In genomic region chr13:48317457-48317856, GRCm38 (mm10) we compare ENCODE assay signal across 16 mouse cellular contexts. TPM values are rescaled to one million over a fixed set of nuclear protein-coding genes. Genes with fewer than 3 reads are reported as not detected.
DNase-seq lines count a peak whose midpoint lies in the region; ATAC-seq and TF ChIP-seq lines count a peak whose summit lies in the region.
"Had no signal": no experiment of that assay in that cellular context is flagged by ENCODE, and none has a peak within 500 bp of the region (broad histone marks: within the 10 kb centered on the region; RNA-seq: fewer than 3 reads in every experiment).

No protein-coding gene starts in this region.

- H3K27me3 ChIP-seq in kidney, embryonic 14.5 days (ENCODE audit: control insufficient read depth, insufficient read depth, low read length): no peaks in the 10 kb centered on the region
- H3K27me3 ChIP-seq in kidney, postnatal 0 days (ENCODE audit: insufficient read depth, low read length): no peaks in the 10 kb centered on the region
- H3K27me3 ChIP-seq in forebrain, embryonic 11.5 days (ENCODE audit: control insufficient read depth, insufficient read depth, low read length): peaks cover 11% of the 10 kb centered on the region; the same call in 1 of the 2 replicates
- H3K27me3 ChIP-seq: embryonic facial prominence, embryonic 12.5 days; liver, embryonic 15.5 days had no signal

- no peaks in the 10 kb centered on the region for H3K36me3 ChIP-seq in kidney, embryonic 14.5 days (ENCODE audit: control insufficient read depth, insufficient read depth, low read length)
- no peaks in the 10 kb centered on the region for H3K36me3 ChIP-seq in kidney, postnatal 0 days (ENCODE audit: insufficient read depth, low read length)
- no peaks in the 10 kb centered on the region for H3K36me3 ChIP-seq in forebrain, embryonic 11.5 days (ENCODE audit: control insufficient read depth, insufficient read depth, low read length)
- H3K36me3 ChIP-seq: embryonic facial prominence, embryonic 12.5 days; forebrain, embryonic 12.5 days; G1E; liver, embryonic 15.5 days had no signal

- 0 out of 2 replicates have a peak, but pooled peaks cover 2% of the 10 kb centered on the region for H3K4me1 ChIP-seq in kidney, embryonic 14.5 days (ENCODE audit: control insufficient read depth, insufficient read depth, low read length)
- no peaks in the 10 kb centered on the region; the same call in 1 of the 2 replicates for H3K4me1 ChIP-seq in kidney, postnatal 0 days (replicated peaks; ENCODE audit: insufficient read depth, low read length)
- H3K4me1 ChIP-seq in forebrain, embryonic 11.5 days (replicated peaks; ENCODE audit: control insufficient read depth, insufficient read depth, low read length): peaks cover 10% of the 10 kb centered on the region
- H3K4me1 ChIP-seq: liver, embryonic 15.5 days had no signal

- 43% methylated on average over 7 of the region's 7 CpGs for WGBS in kidney, embryonic 14.5 days
- WGBS in kidney, postnatal 0 days: 44% methylated on average over 7 of the region's 7 CpGs
- 29% methylated on average over 7 of the region's 7 CpGs for WGBS in forebrain, embryonic 11.5 days

- H3K9ac ChIP-seq in kidney, embryonic 14.5 days (ENCODE audit: low read depth, low read length): no peak overlapping the region
- H3K9ac ChIP-seq in kidney, postnatal 0 days (ENCODE audit: low read depth, low read length): no peak overlapping the region
- H3K9ac ChIP-seq in forebrain, embryonic 11.5 days (ENCODE audit: low read length): no peak overlapping the region
- H3K9ac ChIP-seq: embryonic facial prominence, embryonic 12.5 days; forebrain, embryonic 12.5 days; liver, embryonic 15.5 days had no signal

- H3K9me3 ChIP-seq in kidney, embryonic 14.5 days (ENCODE audit: control insufficient read depth, low read length): no peaks in the 10 kb centered on the region
- no peaks in the 10 kb centered on the region for H3K9me3 ChIP-seq in kidney, postnatal 0 days (replicated peaks; ENCODE audit: low read length)
- no peaks in the 10 kb centered on the region for H3K9me3 ChIP-seq in forebrain, embryonic 11.5 days (ENCODE audit: control insufficient read depth, low read length)
- H3K9me3 ChIP-seq: embryonic facial prominence, embryonic 12.5 days; forebrain, embryonic 12.5 days; liver, embryonic 15.5 days had no signal

- H3K27ac ChIP-seq in kidney, embryonic 14.5 days (ENCODE audit: low read depth, low read length): no peak overlapping the region
- H3K27ac ChIP-seq in kidney, postnatal 0 days: no peak overlapping the region
- no peak overlapping the region for H3K27ac ChIP-seq in forebrain, embryonic 11.5 days (ENCODE audit: low read depth, low read length)
- H3K27ac ChIP-seq: embryonic facial prominence, embryonic 12.5 days; forebrain, embryonic 12.5 days; liver, embryonic 15.5 days; macrophage had no signal

- no peak for TF ChIP-seq CTCF in kidney, postnatal 0 days (IDR thresholded peaks at IDR 0.05; ENCODE audit: low read depth)

- no peak overlapping the region for H3K4me3 ChIP-seq in kidney, embryonic 14.5 days (ENCODE audit: low read length)
- H3K4me3 ChIP-seq in kidney, postnatal 0 days (replicated peaks; ENCODE audit: low read depth, low read length): no peak overlapping the region
- H3K4me3 ChIP-seq in forebrain, embryonic 11.5 days (ENCODE audit: low read depth, low read length): no peak overlapping the region
- H3K4me3 ChIP-seq: embryonic facial prominence, embryonic 12.5 days; forebrain, embryonic 12.5 days; liver, embryonic 15.5 days had no signal

- no peak for ATAC-seq in kidney, embryonic 14.5 days (ENCODE audit: low FRiP score, low TSS enrichment)
- no peak for ATAC-seq in kidney, postnatal 0 days (replicated peaks; ENCODE audit: low FRiP score, low read depth)
- ATAC-seq in forebrain, embryonic 11.5 days (replicated peaks; ENCODE audit: low FRiP score): no peak

- peak; percentile 14 for DNase-seq in adrenal gland, postnatal 14 days
- DNase-seq in adrenal gland, postnatal 4 days (ENCODE audit: low spot score in 2 of 2): no peak
- peak; percentile 33 for DNase-seq in kidney, adult 9 months
- peak; percentile 34 for DNase-seq in kidney, postnatal 0 days (ENCODE audit: low spot score)
- peak; percentile 11 for DNase-seq in retina, embryonic 14.5 days (ENCODE audit: low spot score)
- DNase-seq in thymus, postnatal 0 days (ENCODE audit: low spot score): no peak
- DNase-seq in forebrain, embryonic 11.5 days (ENCODE audit: low spot score): no peak
- DNase-seq: cerebellum, adult 11-12 months; gastrocnemius, postnatal 10 days; thymus, adult 2 months had no signal

- no peak overlapping the region for H3K4me2 ChIP-seq in kidney, embryonic 14.5 days (replicated peaks; ENCODE audit: low read depth, low read length)
- H3K4me2 ChIP-seq in kidney, postnatal 0 days (ENCODE audit: low read length): no peak overlapping the region
- no peak overlapping the region for H3K4me2 ChIP-seq in forebrain, embryonic 11.5 days (ENCODE audit: low read depth, low read length, severe bottlenecking)
- H3K4me2 ChIP-seq: embryonic facial prominence, embryonic 12.5 days; liver, embryonic 15.5 days had no signal

RNA-seq across cellular contexts. Expression of gene Id4, which starts 56.4 kb away (rescaled TPM):
- total RNA-seq in adrenal gland, postnatal 14 days (2021): 3.4 and 4.4 TPM in 2 replicates
- 1 to 10 TPM; 5.1 to 7.7 TPM for total RNA-seq in adrenal gland, postnatal 4 days (2021)
- 18.3 and 23.1 TPM in 2 replicates for polyA plus RNA-seq in kidney, embryonic 14.5 days (2014; fragmentation: Nextera tagmentation; extraction: Ambion mirVana)
- 22.2 and 23.9 TPM in 2 replicates for polyA plus RNA-seq in kidney, postnatal 0 days (2015; fragmentation: Nextera tagmentation; extraction: Ambion mirVana)
- 2.4 and 3.6 TPM in 2 replicates for polyA plus RNA-seq in thymus, postnatal 0 days (2015; fragmentation: Nextera tagmentation; extraction: Ambion mirVana)
- polyA plus RNA-seq in forebrain, embryonic 11.5 days (2014; fragmentation: Nextera tagmentation; extraction: Ambion mirVana): 182 and 187 TPM in 2 replicates
- total RNA-seq: G1E had no signal
- polyA plus RNA-seq: G1E, macrophage had no signal

Comparison
In these comparisons a context has a peak if more than half of its experiments do, and no peak if none do; other contexts are left out.
1. DNase-seq: peak in adrenal gland, postnatal 14 days (single experiment), kidney, adult 9 months (single experiment), kidney, postnatal 0 days (single experiment) and retina, embryonic 14.5 days (single experiment); none in adrenal gland, postnatal 4 days (0 of 2), thymus, postnatal 0 days (single experiment) and forebrain, embryonic 11.5 days (single experiment).